Mouse (Mus musculus): ENCODE data around the gene Pet117. TPM values are rescaled to one million over a fixed set of nuclear protein-coding genes. Genes with fewer than 3 reads are reported as not detected.

Gene Pet117
- total RNA-seq (2014; rRNA removed) (not detected in 2 replicates), polyA plus RNA-seq (2015; fragmentation: Nextera tagmentation; extraction: Ambion mirVana) (0.84 and 2.3 TPM in 2 replicates)

DNA sequence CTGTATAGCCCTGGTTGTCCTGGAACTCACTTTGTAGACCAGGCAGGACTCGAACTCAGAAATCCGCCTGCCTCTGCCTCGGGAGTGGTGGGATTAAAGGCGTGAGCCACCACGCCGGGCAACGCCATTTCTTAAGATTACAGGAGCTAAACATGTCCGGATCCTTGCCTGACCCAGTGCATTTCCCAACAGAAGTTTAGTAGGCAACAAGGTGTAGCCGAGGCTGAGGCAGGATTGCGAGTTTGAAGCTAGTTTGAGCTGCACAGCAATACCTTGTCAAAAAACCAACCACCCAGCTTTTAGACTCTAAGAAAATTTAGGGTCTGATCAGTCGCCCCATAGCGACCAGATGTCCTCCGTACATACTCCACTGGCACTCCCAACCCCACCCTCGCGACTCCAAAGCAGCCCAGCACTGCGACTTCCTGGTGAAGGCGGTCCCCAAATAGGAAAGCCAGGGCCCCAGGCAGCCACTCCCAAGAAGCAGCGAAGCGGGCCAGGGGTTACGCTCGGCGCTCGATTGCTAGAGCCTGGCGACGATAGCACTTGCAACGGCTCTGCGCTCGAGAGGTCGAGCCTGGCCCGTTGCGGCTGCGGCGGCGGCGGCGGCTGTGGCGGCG, at the start of gene Pet117, which contains the start of gene Kat14:
Pet117 (plus strand) TSS at position 597 of the 620 bp plus-strand sequence.
Kat14 (plus strand) TSS at position 584 of the 620 bp plus-strand sequence.
- Histone ChIP-seq H3K9ac (peak within 1 kb of the TSS; percentile 79), H3K27ac (ENCODE audit: low read depth, low read length) (peak within 1 kb of the TSS; percentile 93), H3K36me3 (ENCODE audit: insufficient read depth) (peaks cover 5% of the 10 kb centered on the region), H3K9me3 (ENCODE audit: low read length) (no peaks in the 10 kb centered on the region), H3K27me3 (ENCODE audit: insufficient read depth, low read length) (no peaks in the 10 kb centered on the region), H3K4me2 (ENCODE audit: low read depth) (peak within 1 kb of the TSS; percentile 66), H3K4me1 (ENCODE audit: insufficient read depth) (peaks cover 8% of the 10 kb centered on the region; the same call in 1 of the 2 replicates), H3K4me3 (ENCODE audit: low read depth, low read length) (peak within 1 kb of the TSS; percentile 73)
- ATAC-seq (peak; percentile 96), DNase-seq (peak; percentile 94)
- 9% methylated on average over 37 of the region's 38 CpGs for WGBS
- no peak for TF ChIP-seq CTCF (IDR thresholded peaks at IDR 0.05; ENCODE audit: low read depth)

DNA sequence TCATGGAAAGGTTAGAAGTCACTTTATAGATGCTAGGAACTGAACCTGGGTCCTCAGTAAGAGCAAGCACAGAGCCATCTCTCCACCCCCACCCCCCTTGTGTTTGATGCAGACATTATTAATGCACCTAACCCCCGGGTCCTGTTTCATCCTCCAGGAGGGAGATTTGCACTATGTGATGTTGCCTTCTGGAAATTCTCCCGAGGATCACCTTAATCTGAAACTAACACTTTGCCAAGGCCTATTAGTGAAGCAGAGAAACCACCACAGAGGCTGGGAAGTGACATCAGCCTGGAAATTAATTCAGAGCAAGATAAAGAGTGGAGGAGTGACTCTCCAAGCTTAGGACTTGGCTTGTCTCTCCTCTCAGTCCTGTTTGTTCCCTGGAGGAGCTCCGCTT, 44.6 kb upstream of the Pet117 start:
- Histone ChIP-seq H3K9me3 (ENCODE audit: low read length) (no peaks in the 10 kb centered on the region), H3K4me1 (ENCODE audit: insufficient read depth) (no peaks in the 10 kb centered on the region), H3K36me3 (ENCODE audit: insufficient read depth) (no peaks in the 10 kb centered on the region), H3K9ac (no peak overlapping the region), H3K27me3 (ENCODE audit: insufficient read depth, low read length) (peaks cover 13% of the 10 kb centered on the region; the same call in 1 of the 2 replicates), H3K4me2 (ENCODE audit: low read depth) (no peak overlapping the region), H3K27ac (ENCODE audit: low read depth, low read length) (no peak overlapping the region), H3K4me3 (ENCODE audit: low read depth, low read length) (no peak overlapping the region)
- TF ChIP-seq CTCF (IDR thresholded peaks at IDR 0.05; ENCODE audit: low read depth) = no peak
- DNase-seq (no peak), ATAC-seq (no peak)
- WGBS = 53% methylated on average over 3 of the region's 3 CpGs

DNA sequence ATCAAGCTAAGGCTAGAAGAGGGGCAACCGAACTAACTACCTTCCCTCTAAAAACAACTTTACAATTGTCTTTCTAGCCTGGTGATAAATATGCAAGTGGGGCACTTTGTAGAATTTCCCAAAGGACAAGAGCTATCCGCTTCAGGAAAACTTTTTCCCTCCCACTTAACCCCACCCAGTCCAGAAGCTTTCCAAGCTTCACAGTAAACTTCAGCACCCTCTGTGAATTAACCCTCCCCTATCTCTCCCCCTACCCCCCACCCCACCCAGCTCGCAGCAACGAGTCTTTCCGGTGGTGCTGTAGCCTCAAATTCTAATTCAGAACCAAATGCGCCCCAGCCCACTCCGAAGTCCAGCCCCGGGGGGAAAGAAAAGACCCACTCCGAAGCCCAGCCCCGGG, 39.3 kb upstream of the Pet117 start:
- no peak overlapping the region for H3K27ac ChIP-seq (ENCODE audit: low read depth, low read length)
- no peaks in the 10 kb centered on the region for H3K36me3 ChIP-seq (ENCODE audit: insufficient read depth)
- TF ChIP-seq CTCF (IDR thresholded peaks at IDR 0.05; ENCODE audit: low read depth) = no peak
- H3K4me1 ChIP-seq (ENCODE audit: insufficient read depth) = peaks cover 13% of the 10 kb centered on the region
- no peak for ATAC-seq
- no peak for DNase-seq
- H3K9me3 ChIP-seq (ENCODE audit: low read length) = no peaks in the 10 kb centered on the region
- no peak overlapping the region for H3K9ac ChIP-seq
- H3K27me3 ChIP-seq (ENCODE audit: insufficient read depth, low read length) = peaks cover 64% of the 10 kb centered on the region
- H3K4me3 ChIP-seq (ENCODE audit: low read depth, low read length) = no peak overlapping the region
- H3K4me2 ChIP-seq (ENCODE audit: low read depth) = no peak overlapping the region
- 3% methylated on average over 10 of the region's 10 CpGs for WGBS

DNA sequence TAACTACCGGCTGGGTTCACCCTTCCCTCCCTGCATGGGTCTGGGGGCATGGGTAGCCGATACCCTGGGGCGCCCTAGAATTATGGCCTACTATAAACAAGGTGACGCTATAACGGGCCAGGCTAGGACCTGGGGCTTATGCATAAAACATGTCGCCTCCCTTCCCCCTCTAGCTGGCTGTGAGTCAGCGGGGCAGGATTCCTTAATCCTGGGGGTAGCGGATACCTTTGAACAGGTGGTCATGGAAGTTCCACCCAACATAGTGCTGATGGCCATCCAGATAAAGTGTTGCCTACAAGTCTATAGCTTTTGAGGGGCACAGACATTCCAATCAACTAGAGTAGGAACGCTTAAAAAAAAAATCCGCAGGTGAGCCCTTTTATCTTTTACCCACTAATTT, 38.9 kb upstream of the Pet117 start:
- TF ChIP-seq CTCF (IDR thresholded peaks at IDR 0.05; ENCODE audit: low read depth) = no peak
- peaks cover 67% of the 10 kb centered on the region for H3K27me3 ChIP-seq (ENCODE audit: insufficient read depth, low read length)
- 7% methylated on average over 10 of the region's 10 CpGs for WGBS
- H3K27ac ChIP-seq (ENCODE audit: low read depth, low read length) = no peak overlapping the region
- DNase-seq (no peak), ATAC-seq (no peak)
- H3K36me3 ChIP-seq (ENCODE audit: insufficient read depth) = no peaks in the 10 kb centered on the region
- H3K4me2 ChIP-seq (ENCODE audit: low read depth) = no peak overlapping the region
- H3K4me1 ChIP-seq (ENCODE audit: insufficient read depth) = peaks cover 13% of the 10 kb centered on the region
- no peak overlapping the region for H3K4me3 ChIP-seq (ENCODE audit: low read depth, low read length)
- no peaks in the 10 kb centered on the region for H3K9me3 ChIP-seq (ENCODE audit: low read length)
- no peak overlapping the region for H3K9ac ChIP-seq

DNA sequence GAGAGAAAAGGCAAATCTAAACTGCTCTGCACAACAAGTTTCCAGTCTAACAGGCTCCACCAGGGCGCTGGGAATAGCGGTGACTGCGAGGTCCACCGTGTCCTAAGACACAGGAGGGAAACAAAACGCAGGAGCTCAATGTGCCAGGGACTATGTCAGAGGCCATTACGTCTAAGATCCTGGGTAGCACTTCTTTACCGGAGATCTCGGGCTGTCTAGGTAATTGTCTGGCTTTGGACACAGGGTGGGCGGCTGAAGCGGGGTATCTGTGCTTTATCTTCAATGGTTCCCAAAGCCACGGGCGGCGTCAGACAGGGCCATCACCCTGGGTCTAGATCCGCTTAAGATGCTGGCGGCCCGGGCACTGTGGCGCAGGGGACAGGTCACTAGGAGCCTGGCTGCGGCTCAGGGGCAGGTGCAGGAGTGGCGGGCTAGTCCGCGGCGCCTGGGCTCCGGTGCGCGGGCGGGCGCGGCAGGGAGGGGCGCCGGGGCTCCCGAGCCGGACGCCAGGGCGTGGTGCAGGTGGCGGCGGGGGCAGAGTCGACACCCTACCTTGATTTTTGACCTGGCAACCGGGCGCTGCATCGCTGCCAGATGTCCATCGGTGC, 38.3 kb upstream of the Pet117 start:
- DNase-seq (no peak), ATAC-seq (peak; percentile 14; the same call in 1 of the 2 replicates)
- H3K9ac ChIP-seq = peak overlapping the region; percentile 28; the same call in 1 of the 2 replicates
- H3K4me1 ChIP-seq (ENCODE audit: insufficient read depth) = peaks cover 13% of the 10 kb centered on the region
- no peaks in the 10 kb centered on the region for H3K36me3 ChIP-seq (ENCODE audit: insufficient read depth)
- no peak for TF ChIP-seq CTCF (IDR thresholded peaks at IDR 0.05; ENCODE audit: low read depth)
- H3K9me3 ChIP-seq (ENCODE audit: low read length) = no peaks in the 10 kb centered on the region
- no peak overlapping the region for H3K27ac ChIP-seq (ENCODE audit: low read depth, low read length)
- H3K4me3 ChIP-seq (ENCODE audit: low read depth, low read length) = peak overlapping the region; percentile 43
- peak overlapping the region; percentile 92 for H3K4me2 ChIP-seq (ENCODE audit: low read depth)
- H3K27me3 ChIP-seq (ENCODE audit: insufficient read depth, low read length) = peaks cover 72% of the 10 kb centered on the region
- 1% methylated on average over 39 of the region's 41 CpGs for WGBS

DNA sequence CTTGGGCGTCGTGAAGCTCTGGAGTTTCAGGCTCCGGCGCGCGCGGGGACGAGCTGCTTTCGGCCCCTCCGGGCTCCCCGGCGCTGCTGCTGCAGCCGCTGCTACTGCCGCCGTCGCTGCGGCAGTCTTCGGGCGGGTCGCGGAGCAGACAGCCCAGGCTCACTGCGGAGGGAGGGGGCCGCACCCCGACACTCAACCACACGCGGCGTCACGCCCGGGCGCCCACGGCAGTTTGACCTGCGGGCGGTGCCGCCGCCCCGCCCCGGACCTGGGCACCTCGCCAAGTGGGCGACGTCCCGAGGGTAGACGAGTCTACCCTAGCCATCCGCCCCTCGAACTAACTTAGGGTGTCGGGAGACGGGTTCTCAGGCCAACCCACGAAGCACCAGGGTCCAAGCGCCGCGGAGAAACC, 37.8 kb upstream of the Pet117 start:
- Histone ChIP-seq H3K9ac (peak overlapping the region; percentile 28), H3K27ac (ENCODE audit: low read depth, low read length) (no peak overlapping the region), H3K9me3 (ENCODE audit: low read length) (no peaks in the 10 kb centered on the region), H3K4me3 (ENCODE audit: low read depth, low read length) (peak overlapping the region; percentile 43), H3K27me3 (ENCODE audit: insufficient read depth, low read length) (peaks cover 77% of the 10 kb centered on the region), H3K4me2 (ENCODE audit: low read depth) (peak overlapping the region; percentile 92), H3K4me1 (ENCODE audit: insufficient read depth) (peaks cover 13% of the 10 kb centered on the region), H3K36me3 (ENCODE audit: insufficient read depth) (no peaks in the 10 kb centered on the region)
- DNase-seq (no peak), ATAC-seq (peak; percentile 53; the same call in 1 of the 2 replicates)
- TF ChIP-seq CTCF (IDR thresholded peaks at IDR 0.05; ENCODE audit: low read depth) = no peak
- WGBS = under 1% methylated on average over 21 of the region's 50 CpGs

All from forebrain, postnatal 0 days (tissue).